19 mouse cellular contexts compared by ENCODE assay signal in genomic region chr4:123631654-123632053, GRCm38 (mm10).
"Had no signal": no experiment of that assay in that cellular context is flagged by ENCODE, and none has a peak within 500 bp of the region (broad histone marks: within the 10 kb centered on the region; RNA-seq: fewer than 3 reads in every experiment).

No protein-coding gene starts in this region.

- H3K27ac ChIP-seq: kidney, postnatal 0 days; layer of hippocampus, adult 2 months; limb, embryonic 10.5 days; limb, embryonic 13.5 days; liver, embryonic 12.5 days; liver, embryonic 15.5 days; lung, embryonic 15.5 days; midbrain, embryonic 13.5 days; stomach, embryonic 15.5 days had no signal

- ATAC-seq: liver, embryonic 12.5 days; midbrain, embryonic 13.5 days had no signal

- DNase-seq: kidney, adult 2 months; layer of hippocampus, adult 9-11 months; liver; lung, adult 18-20 months; lung, postnatal 10 days; lung, postnatal 36 days; right cerebral cortex, adult 18-20 months; right cerebral cortex, postnatal 14 days; spleen, adult 18-20 months; thymus, postnatal 4 days had no signal

- H3K9ac ChIP-seq: limb, embryonic 13.5 days; liver, embryonic 12.5 days; liver, embryonic 15.5 days; lung, embryonic 15.5 days; midbrain, embryonic 13.5 days; stomach, embryonic 15.5 days had no signal

- H3K4me3 ChIP-seq: layer of hippocampus, adult 2 months; limb, embryonic 10.5 days; limb, embryonic 13.5 days; liver, embryonic 12.5 days; liver, embryonic 15.5 days; lung, embryonic 15.5 days; midbrain, embryonic 13.5 days; stomach, embryonic 15.5 days had no signal

- H3K27me3 ChIP-seq: limb, embryonic 13.5 days; liver, embryonic 12.5 days; liver, embryonic 15.5 days; lung, embryonic 15.5 days; midbrain, embryonic 13.5 days; stomach, embryonic 15.5 days had no signal

- H3K36me3 ChIP-seq: liver, embryonic 12.5 days; liver, embryonic 15.5 days; lung, embryonic 15.5 days; stomach, embryonic 15.5 days had no signal

- H3K4me1 ChIP-seq: stomach, embryonic 15.5 days had no signal

- H3K4me2 ChIP-seq: limb, embryonic 13.5 days; liver, embryonic 12.5 days; liver, embryonic 15.5 days; lung, embryonic 15.5 days; midbrain, embryonic 13.5 days; stomach, embryonic 15.5 days had no signal

- H3K9me3 ChIP-seq: limb, embryonic 10.5 days; limb, embryonic 13.5 days; liver, embryonic 12.5 days; liver, embryonic 15.5 days; lung, embryonic 15.5 days; midbrain, embryonic 13.5 days; stomach, embryonic 15.5 days had no signal
